Mouse (Mus musculus) cerebellum, adult 11-12 months (tissue): ENCODE measurements at regions not wholly inside any gene's neighbourhood (a gene's known extent, or its start where the extent isn't known, plus 50 kb on each side); places are given as distances from the start of the nearest gene placed in this dataset.

Experiments
- DNase-seq: peaks from one replicate; pipeline ENCODE4 v3.0.0; 2022

- DNase-seq: no peak
Observed at GRCm38 (mm10) chr8:36304809-36305208, 539.2 kb downstream of the Gm19410 start.

- no peak for DNase-seq
Observed at GRCm38 (mm10) chr8:36306336-36306735, 540.7 kb downstream of the Gm19410 start.

- no peak for DNase-seq
Observed at GRCm38 (mm10) chr8:36307496-36307895, 541.9 kb downstream of the Gm19410 start.

- no peak for DNase-seq
Observed at GRCm38 (mm10) chr8:36308056-36308455, 542.5 kb downstream of the Gm19410 start.

GRCm38 (mm10) chr8:36309326-36309725 is 543.7 kb downstream of the Gm19410 start:
- DNase-seq: no peak

- peak; percentile 41 for DNase-seq
Observed at GRCm38 (mm10) chr8:36309952-36310351, 544.4 kb downstream of the Gm19410 start.

GRCm38 (mm10) chr8:36311734-36312133 is 546.1 kb downstream of the Gm19410 start:
- DNase-seq: no peak

- DNase-seq: no peak
Observed at GRCm38 (mm10) chr8:36312963-36313362, 547.4 kb downstream of the Gm19410 start.

- DNase-seq: no peak
Observed at GRCm38 (mm10) chr8:36318396-36318795, 552.8 kb downstream of the Gm19410 start.

- DNase-seq: no peak
Observed at GRCm38 (mm10) chr8:36318884-36319283, 553.3 kb downstream of the Gm19410 start.

GRCm38 (mm10) chr8:36319314-36319959 is 553.8 kb downstream of the Gm19410 start:
- DNase-seq: no peak

- DNase-seq: no peak
Observed at GRCm38 (mm10) chr8:36322125-36322524, 556.5 kb downstream of the Gm19410 start.

- no peak for DNase-seq
Observed at GRCm38 (mm10) chr8:36322578-36322977, 557.0 kb downstream of the Gm19410 start.

- no peak for DNase-seq
Observed at GRCm38 (mm10) chr8:36338628-36339027, 573.0 kb downstream of the Gm19410 start.

- no peak for DNase-seq
Observed at GRCm38 (mm10) chr8:36339449-36339848, 573.9 kb downstream of the Gm19410 start.

GRCm38 (mm10) chr8:36340454-36340853 is 574.9 kb downstream of the Gm19410 start:
- DNase-seq: peak; percentile 86

- no peak for DNase-seq
Observed at GRCm38 (mm10) chr8:36341965-36342364, 576.4 kb downstream of the Gm19410 start.

GRCm38 (mm10) chr8:36342650-36343049 is 577.1 kb downstream of the Gm19410 start:
- DNase-seq: no peak

- peak; percentile 83 for DNase-seq
Observed at GRCm38 (mm10) chr8:36346682-36347324, 581.2 kb downstream of the Gm19410 start.

- no peak for DNase-seq
Observed at GRCm38 (mm10) chr8:36348067-36348466, 582.5 kb downstream of the Gm19410 start.

- DNase-seq: no peak
Observed at GRCm38 (mm10) chr8:36354926-36355325, 589.3 kb downstream of the Gm19410 start.

- DNase-seq: no peak
Observed at GRCm38 (mm10) chr8:36358998-36359397, 593.4 kb downstream of the Gm19410 start.

- peak; percentile 56 for DNase-seq
Observed at GRCm38 (mm10) chr8:36361255-36361654, 595.7 kb downstream of the Gm19410 start.

GRCm38 (mm10) chr8:36361818-36362217 is 596.2 kb downstream of the Gm19410 start:
- no peak for DNase-seq

GRCm38 (mm10) chr8:36363291-36363690 is 597.7 kb downstream of the Gm19410 start:
- no peak for DNase-seq
